Mouse (Mus musculus): ENCODE measurements around the gene Hoxc8.

GRCm38 (mm10) chr15:102987124-102987833 is 3.1 kb upstream of the Hoxc8 start:
- TF ChIP-seq MYC (IDR thresholded peaks at IDR 0.05; ENCODE audit: low read depth, low read length), result no peak
- no peak for TF ChIP-seq JUND (IDR thresholded peaks at IDR 0.05; ENCODE audit: low read depth, low read length)
- no peak for TF ChIP-seq POLR2AphosphoS5 (IDR thresholded peaks at IDR 0.05; ENCODE audit: borderline replicate concordance, low read depth, low read length)
- TF ChIP-seq EP300 (IDR thresholded peaks at IDR 0.05; ENCODE audit: low read depth in 1 of 2, low read length in 2 of 2), result no peak
- no peak for TF ChIP-seq POLR2A (IDR thresholded peaks at IDR 0.05; ENCODE audit: control insufficient read depth in 1 of 2, insufficient read depth in 1 of 2, low read depth in 1 of 2, low read length in 2 of 2, poor library complexity in 1 of 2)
- no peak for TF ChIP-seq E2F4 (IDR thresholded peaks at IDR 0.05; ENCODE audit: borderline replicate concordance, low read depth, low read length)
- TF ChIP-seq USF1 (IDR thresholded peaks at IDR 0.05; ENCODE audit: low read depth, low read length), result no peak
- TF ChIP-seq UBTF (IDR thresholded peaks at IDR 0.05; ENCODE audit: borderline replicate concordance, insufficient read depth, low read depth, low read length), result no peak
- 0 out of 2 replicates have a peak, but pooled peaks have one; percentile 18 for TF ChIP-seq HCFC1 (IDR thresholded peaks at IDR 0.05; ENCODE audit: low read depth, low read length)
- TF ChIP-seq CTCF (IDR thresholded peaks at IDR 0.05 in 2 of 3, conservative IDR thresholded peaks at IDR 0.05 in 1 of 3; ENCODE audit: control insufficient read depth in 1 of 3, insufficient read depth in 1 of 3, low read depth in 2 of 3, low read length in 3 of 3, poor library complexity in 1 of 3, severe bottlenecking in 1 of 3), result peak; percentile 85 to 99 (median 98)
- no peak for TF ChIP-seq CHD2 (IDR thresholded peaks at IDR 0.05; ENCODE audit: low read length)
